Mouse (Mus musculus) myocyte (in vitro differentiated cells): ENCODE results near the gene Olfr286.

Source experiments
- CEBPB ChIP-seq: IDR thresholded peaks from 2 replicates; pipeline ENCODE4 v1.6.1; 2011; ENCODE audit warnings: mild to moderate bottlenecking, moderate library complexity; ENCODE audit not compliant: poor library complexity, insufficient read depth, severe bottlenecking
- MAX ChIP-seq: IDR thresholded peaks from one replicate; pipeline ENCODE4 v1.6.1; 2011; ENCODE audit warnings: low read depth, mild to moderate bottlenecking, control low read depth
- POLR2A ChIP-seq: IDR thresholded peaks from one replicate; pipeline ENCODE4 v1.6.1; 2011; ENCODE audit warnings: low read depth, mild to moderate bottlenecking, control low read depth, moderate library complexity; ENCODE audit not compliant: insufficient read length
- POLR2AphosphoS2 ChIP-seq: IDR thresholded peaks from one replicate; pipeline ENCODE4 v1.6.1; 2011; ENCODE audit warnings: low read depth, control low read depth; ENCODE audit not compliant: insufficient read length
- TCF12 ChIP-seq: IDR thresholded peaks from one replicate; pipeline ENCODE4 v1.6.1; 2011; ENCODE audit warnings: mild to moderate bottlenecking, control low read depth; ENCODE audit not compliant: poor library complexity, insufficient read depth, severe bottlenecking
- TCF3 ChIP-seq: IDR thresholded peaks from one replicate; pipeline ENCODE4 v1.6.1; 2011; ENCODE audit warnings: low read depth, control low read depth; ENCODE audit not compliant: insufficient read length
- USF1 ChIP-seq: IDR thresholded peaks from one replicate; pipeline ENCODE4 v1.6.1; 2011; ENCODE audit warnings: low read depth, mild to moderate bottlenecking, control low read depth, moderate library complexity

GRCm38 (mm10) chr15:98222377-98222776, 11.9 kb downstream of the Olfr286 start:
- TF ChIP-seq POLR2A (no peak), USF1 (no peak), MAX (no peak), TCF3 (no peak), POLR2AphosphoS2 (no peak), TCF12 (no peak), CEBPB (no peak)
